Comparison of ENCODE assay signal across 36 mouse cellular contexts in the genomic region with DNA sequence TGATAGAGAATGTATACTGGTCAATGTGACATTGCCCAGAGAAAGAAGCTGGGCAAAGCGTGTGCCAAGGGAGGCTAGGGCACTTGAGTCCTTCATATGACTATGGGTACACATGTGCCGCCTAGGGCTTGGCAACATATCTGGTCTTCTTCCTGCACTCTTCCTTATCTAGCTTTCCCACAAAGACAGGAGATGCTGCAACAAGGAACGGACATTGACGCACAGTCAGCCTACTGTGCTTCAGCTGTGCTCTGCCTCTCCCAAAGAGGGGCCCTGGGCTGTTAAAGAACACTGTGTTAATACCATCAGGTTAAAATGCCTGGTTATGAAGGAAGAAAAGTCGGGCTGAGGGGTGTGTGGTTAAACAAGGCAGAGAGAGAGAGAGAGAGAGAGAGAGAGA. TPM values are rescaled to one million over a fixed set of nuclear protein-coding genes. Genes with fewer than 3 reads are reported as not detected.
"Had no signal": no experiment of that assay in that cellular context is flagged by ENCODE, and none has a peak within 500 bp of the region (broad histone marks: within the 10 kb centered on the region; RNA-seq: fewer than 3 reads in every experiment).

No protein-coding gene starts in this region.

- ATAC-seq: hindbrain, embryonic 16.5 days; hindbrain, postnatal 0 days; inflammation-experienced regulatory T-cells, adult 6 months; intestine, embryonic 15.5 days; intestine, embryonic 16.5 days; intestine, postnatal 0 days had no signal

- H3K27ac ChIP-seq: heart, embryonic 10.5 days; heart, embryonic 13.5 days; heart, embryonic 15.5 days; hindbrain, embryonic 10.5 days; hindbrain, embryonic 12.5 days; hindbrain, embryonic 13.5 days; hindbrain, embryonic 14.5 days; hindbrain, embryonic 15.5 days; hindbrain, postnatal 0 days; intestine, embryonic 15.5 days; kidney, embryonic 15.5 days; kidney, postnatal 0 days; layer of hippocampus, adult 2 months had no signal

- H3K4me2 ChIP-seq: heart, embryonic 11.5 days; heart, embryonic 12.5 days; heart, embryonic 13.5 days; heart, embryonic 15.5 days; hindbrain, embryonic 12.5 days; hindbrain, embryonic 13.5 days; hindbrain, embryonic 14.5 days; hindbrain, embryonic 15.5 days; intestine, embryonic 15.5 days; kidney, embryonic 15.5 days had no signal

- DNase-seq: heart, postnatal 10 days; heart, postnatal 14 days; heart, postnatal 36 days; heart, postnatal 4 days; kidney, adult 11 months; kidney, adult 18-20 months; kidney, adult 2 months; kidney, adult 8-10 months; kidney, adult 9 months; kidney, postnatal 10 days; kidney, postnatal 14 days; kidney, postnatal 25 days; kidney, postnatal 36 days; layer of hippocampus, adult 9-11 months; layer of hippocampus, postnatal 36 days had no signal

- H3K4me1 ChIP-seq: heart, embryonic 10.5 days; heart, embryonic 12.5 days; heart, embryonic 13.5 days; heart, embryonic 15.5 days; hindbrain, embryonic 12.5 days; hindbrain, embryonic 15.5 days; kidney, embryonic 15.5 days had no signal

- H3K4me3 ChIP-seq: heart, embryonic 10.5 days; heart, embryonic 12.5 days; heart, embryonic 13.5 days; heart, embryonic 15.5 days; hindbrain, embryonic 10.5 days; hindbrain, embryonic 12.5 days; hindbrain, embryonic 13.5 days; hindbrain, embryonic 15.5 days; intestine, embryonic 15.5 days; kidney, embryonic 15.5 days; layer of hippocampus, adult 2 months had no signal

- H3K9ac ChIP-seq: heart, embryonic 12.5 days; heart, embryonic 13.5 days; heart, embryonic 15.5 days; hindbrain, embryonic 12.5 days; hindbrain, embryonic 13.5 days; hindbrain, embryonic 14.5 days; hindbrain, embryonic 15.5 days; intestine, embryonic 15.5 days; kidney, embryonic 15.5 days had no signal

- H3K27me3 ChIP-seq: heart, embryonic 13.5 days; heart, embryonic 15.5 days; hindbrain, embryonic 12.5 days; hindbrain, embryonic 13.5 days; hindbrain, embryonic 15.5 days; intestine, embryonic 15.5 days; kidney, embryonic 15.5 days had no signal

- H3K9me3 ChIP-seq: heart, embryonic 10.5 days; heart, embryonic 12.5 days; heart, embryonic 13.5 days; heart, embryonic 15.5 days; hindbrain, embryonic 10.5 days; hindbrain, embryonic 12.5 days; hindbrain, embryonic 13.5 days; hindbrain, embryonic 15.5 days; intestine, embryonic 15.5 days; kidney, embryonic 15.5 days had no signal

- H3K36me3 ChIP-seq: heart, embryonic 10.5 days; heart, embryonic 12.5 days; heart, embryonic 13.5 days; heart, embryonic 15.5 days; hindbrain, embryonic 10.5 days; hindbrain, embryonic 12.5 days; hindbrain, embryonic 13.5 days; hindbrain, embryonic 15.5 days; intestine, embryonic 15.5 days; kidney, embryonic 15.5 days had no signal

RNA-seq across cellular contexts. Expression of a gene that starts 6.2 kb away (rescaled TPM):
- total RNA-seq: hematopoietic stem cell, adult 5-6 weeks had no signal

RNA-seq across cellular contexts. Expression of a gene that starts 36.3 kb away (rescaled TPM):
- total RNA-seq: heart, postnatal 10 days; heart, postnatal 14 days; heart, postnatal 25 days; heart, postnatal 4 days; hematopoietic stem cell, adult 5-6 weeks had no signal
- polyA plus RNA-seq: heart, embryonic 15.5 days; kidney, adult 2 months had no signal
